Mouse (Mus musculus) liver, embryonic 15.5 days (tissue): ENCODE measurements around the gene Magi3. TPM values are rescaled to one million over a fixed set of nuclear protein-coding genes. Genes with fewer than 3 reads are reported as not detected.
A peak's percentile ranks its signal among the peaks of the same experiment; 100 is the strongest.

ENCODE experiments used
- ATAC-seq: fragments of 200-750 bp; cut with Nextera tagmentation; 2 replicates; pipeline ENCODE4 v1.8.0; 2017; ENCODE audit warnings: moderate number of reproducible peaks, mild to moderate bottlenecking, moderate library complexity; ENCODE audit not compliant: insufficient read depth
- H3K27ac ChIP-seq: fragments of 300-500 bp; sonication (generic); replicated peaks from 2 replicates; pipeline ENCODE4 v1.5.1; 2015; ENCODE audit warnings: mild to moderate bottlenecking, inconsistent platforms
- H3K27me3 ChIP-seq: fragments of 300-500 bp; sonication (generic); 2 replicates; pipeline ENCODE4 v1.6.1; 2015; ENCODE audit warnings: mild to moderate bottlenecking, inconsistent platforms
- H3K36me3 ChIP-seq: fragments of 300-500 bp; sonication (generic); replicated peaks from 2 replicates; pipeline ENCODE4 v1.6.1; 2015; ENCODE audit warnings: moderate library complexity, mild to moderate bottlenecking, inconsistent platforms
- H3K4me1 ChIP-seq: fragments of 300-500 bp; sonication (generic); replicated peaks from 2 replicates; pipeline ENCODE4 v1.6.1; 2015; ENCODE audit warnings: inconsistent platforms
- H3K4me2 ChIP-seq: fragments of 300-500 bp; sonication (generic); 2 replicates; pipeline ENCODE4 v1.6.1; 2015; ENCODE audit warnings: moderate library complexity, mild to moderate bottlenecking, inconsistent platforms
- H3K4me3 ChIP-seq: fragments of 300-500 bp; sonication (generic); replicated peaks from 2 replicates; pipeline ENCODE4 v1.5.1; 2015; ENCODE audit warnings: mild to moderate bottlenecking, inconsistent platforms
- H3K9ac ChIP-seq: fragments of 300-500 bp; sonication (generic); 2 replicates; pipeline ENCODE4 v1.6.1; 2015; ENCODE audit warnings: moderate library complexity, mild to moderate bottlenecking, inconsistent platforms
- H3K9me3 ChIP-seq: fragments of 300-500 bp; sonication (generic); replicated peaks from 2 replicates; pipeline ENCODE4 v1.6.1; 2016; ENCODE audit warnings: inconsistent platforms
- WGBS: fragments of 180-500 bp; shearing (Covaris S2); methylation state at CpG from one replicate; pipeline ENCODE4 v1.1.7; 2015; ENCODE audit warnings: mixed read lengths; ENCODE audit not compliant: insufficient replicate concordance; 5-methylcytosine and 5-hydroxymethylcytosine counted together
- polyA plus RNA-seq: library from polyadenylated mRNA; unstranded; fragments of >200 nt; fragmentation: Nextera tagmentation; extraction: Ambion mirVana; gene quantifications from 2 replicates; pipeline ENCODE4 v1.2.1, GENCODE M21; 2015

Magi3 gene
- polyA plus RNA-seq, 1 experiment from 2014 or later = 1.2 TPM

DNA sequence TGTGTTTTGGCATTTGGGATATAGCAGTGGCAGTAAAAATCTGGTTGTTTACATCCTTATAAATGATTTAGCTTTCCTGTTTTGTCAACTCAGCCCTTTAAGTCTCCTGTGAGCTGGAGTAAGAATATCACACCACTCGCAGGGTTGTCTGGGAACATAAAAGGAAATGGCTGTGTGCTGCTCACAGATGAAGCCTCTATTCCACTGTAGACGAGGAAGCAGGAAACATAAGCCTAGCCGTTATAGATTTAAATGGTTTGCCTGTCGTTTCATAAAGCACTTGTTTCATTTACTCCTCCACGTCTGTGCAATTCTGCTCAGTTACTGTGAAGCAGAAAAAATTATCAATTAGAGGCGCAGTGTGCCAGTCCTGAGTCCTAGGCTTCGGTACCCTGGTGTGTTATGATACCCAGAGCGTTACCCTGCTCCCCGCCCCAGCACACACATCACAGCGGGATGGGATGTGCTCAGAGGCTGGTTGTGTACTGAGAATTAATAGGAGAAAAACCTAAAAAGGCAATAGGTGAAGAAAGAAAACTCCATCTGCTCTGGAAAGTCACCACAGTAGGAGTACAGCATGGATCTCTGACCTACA, 17.8 kb upstream of the Magi3 start:
- Histone ChIP-seq H3K9ac (no peak overlapping the region), H3K4me3 (no peak overlapping the region), H3K27me3 (no peaks in the 10 kb centered on the region), H3K27ac (no peak overlapping the region), H3K4me1 (no peaks in the 10 kb centered on the region), H3K4me2 (no peak overlapping the region), H3K9me3 (no peaks in the 10 kb centered on the region), H3K36me3 (no peaks in the 10 kb centered on the region)
- ATAC-seq = no peak
- WGBS = 51% methylated on average over 10 of the region's 10 CpGs

DNA sequence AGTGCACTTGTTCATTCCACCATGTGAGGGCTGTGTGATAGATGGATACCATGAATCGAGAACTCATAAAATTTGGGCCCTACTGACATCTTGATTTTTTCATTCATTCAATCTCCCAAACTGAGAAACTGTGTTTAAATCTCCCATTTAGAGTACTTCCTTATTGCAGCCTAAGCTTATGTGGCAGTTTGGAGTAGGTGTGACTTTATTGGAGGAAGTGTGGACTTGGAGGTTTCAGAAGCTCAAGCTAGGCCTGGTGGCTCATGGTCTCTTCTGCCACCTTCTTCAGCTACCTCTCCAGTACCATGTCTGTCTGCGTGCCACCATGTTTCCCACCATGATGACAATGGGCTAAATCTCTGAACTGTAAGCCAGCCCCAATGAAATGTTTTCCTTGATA, 15.9 kb upstream of the Magi3 start:
- no peaks in the 10 kb centered on the region for H3K27me3 ChIP-seq
- no peak overlapping the region for H3K4me2 ChIP-seq
- no peak overlapping the region for H3K4me3 ChIP-seq
- H3K9ac ChIP-seq = no peak overlapping the region
- WGBS = 54% methylated on average over 2 of the region's 2 CpGs
- no peaks in the 10 kb centered on the region for H3K4me1 ChIP-seq
- ATAC-seq = no peak
- H3K36me3 ChIP-seq = no peaks in the 10 kb centered on the region
- H3K27ac ChIP-seq = no peak overlapping the region
- H3K9me3 ChIP-seq = no peaks in the 10 kb centered on the region

DNA sequence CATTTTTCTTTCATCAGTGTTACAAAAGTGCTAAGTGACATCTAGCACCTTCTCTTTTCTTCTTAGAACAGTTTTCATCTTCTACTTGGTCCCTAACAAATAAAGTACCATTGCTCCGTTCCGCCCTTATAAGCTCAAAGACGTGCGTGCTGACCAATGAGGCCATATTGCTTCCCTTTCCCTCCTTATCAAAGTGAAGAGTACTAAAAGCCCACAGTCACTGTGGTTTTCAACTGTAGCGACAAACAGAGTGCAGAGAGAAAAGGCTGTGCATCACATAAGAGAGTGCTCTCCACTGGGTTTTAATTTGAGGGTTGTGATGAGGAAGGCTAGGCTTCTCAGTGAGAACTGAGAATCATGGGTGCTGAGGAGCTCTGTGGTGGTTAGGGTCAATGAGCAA, 14.9 kb upstream of the Magi3 start:
- Histone ChIP-seq H3K9ac (no peak overlapping the region), H3K27ac (no peak overlapping the region), H3K9me3 (no peaks in the 10 kb centered on the region), H3K4me2 (no peak overlapping the region), H3K4me3 (no peak overlapping the region), H3K36me3 (no peaks in the 10 kb centered on the region), H3K4me1 (no peaks in the 10 kb centered on the region), H3K27me3 (no peaks in the 10 kb centered on the region)
- 28% methylated on average over 5 of the region's 5 CpGs for WGBS
- ATAC-seq = no peak

DNA sequence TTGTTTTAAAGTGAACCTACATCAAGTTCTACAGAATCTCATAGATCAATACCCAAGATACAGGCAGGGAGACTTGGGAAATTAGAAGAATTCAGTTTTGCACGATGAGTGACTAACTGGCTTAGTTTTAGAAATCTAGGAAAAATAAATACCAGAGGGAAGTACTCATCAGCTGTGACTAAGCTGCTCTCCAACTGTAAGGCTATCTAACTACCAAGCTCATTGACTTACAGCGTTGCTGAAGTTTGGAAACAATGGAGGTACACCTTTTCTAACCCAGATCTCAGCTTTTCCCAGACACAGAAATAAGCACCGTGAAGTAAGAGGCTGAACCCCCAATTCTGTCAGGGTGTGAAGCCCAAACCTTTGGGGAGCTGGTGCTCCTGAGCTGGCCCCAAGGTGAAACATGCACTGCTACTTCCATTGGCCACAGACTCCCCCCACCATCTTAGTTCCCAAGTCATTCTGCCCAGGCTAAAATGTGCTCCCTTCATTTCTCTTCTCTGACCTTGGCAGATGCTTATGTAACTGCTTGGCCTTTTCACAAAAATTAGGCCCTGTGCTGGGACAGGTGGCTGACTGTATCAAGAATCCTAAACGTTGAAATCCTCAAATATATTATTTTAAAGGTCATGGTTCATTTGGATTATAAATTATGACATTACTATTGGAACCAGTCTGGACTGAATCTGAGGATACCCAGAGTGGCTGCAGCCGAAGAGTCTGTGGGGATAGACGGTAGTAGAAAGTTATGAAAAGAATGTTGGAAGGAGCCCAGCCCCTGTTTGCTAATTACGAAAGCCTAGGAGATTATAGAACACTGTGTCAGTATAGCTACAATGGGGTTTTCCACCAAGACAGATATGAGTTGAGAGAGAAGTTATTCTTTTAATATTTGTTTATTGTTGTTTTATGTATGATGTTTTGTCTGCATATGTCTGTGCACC, 13.5 kb upstream of the Magi3 start:
- Histone ChIP-seq H3K4me2 (no peak overlapping the region), H3K36me3 (no peaks in the 10 kb centered on the region), H3K9ac (no peak overlapping the region), H3K27me3 (no peaks in the 10 kb centered on the region), H3K9me3 (no peaks in the 10 kb centered on the region), H3K27ac (no peak overlapping the region), H3K4me1 (no peaks in the 10 kb centered on the region), H3K4me3 (no peak overlapping the region)
- no peak for ATAC-seq
- WGBS = 61% methylated on average over 7 of the region's 7 CpGs

DNA sequence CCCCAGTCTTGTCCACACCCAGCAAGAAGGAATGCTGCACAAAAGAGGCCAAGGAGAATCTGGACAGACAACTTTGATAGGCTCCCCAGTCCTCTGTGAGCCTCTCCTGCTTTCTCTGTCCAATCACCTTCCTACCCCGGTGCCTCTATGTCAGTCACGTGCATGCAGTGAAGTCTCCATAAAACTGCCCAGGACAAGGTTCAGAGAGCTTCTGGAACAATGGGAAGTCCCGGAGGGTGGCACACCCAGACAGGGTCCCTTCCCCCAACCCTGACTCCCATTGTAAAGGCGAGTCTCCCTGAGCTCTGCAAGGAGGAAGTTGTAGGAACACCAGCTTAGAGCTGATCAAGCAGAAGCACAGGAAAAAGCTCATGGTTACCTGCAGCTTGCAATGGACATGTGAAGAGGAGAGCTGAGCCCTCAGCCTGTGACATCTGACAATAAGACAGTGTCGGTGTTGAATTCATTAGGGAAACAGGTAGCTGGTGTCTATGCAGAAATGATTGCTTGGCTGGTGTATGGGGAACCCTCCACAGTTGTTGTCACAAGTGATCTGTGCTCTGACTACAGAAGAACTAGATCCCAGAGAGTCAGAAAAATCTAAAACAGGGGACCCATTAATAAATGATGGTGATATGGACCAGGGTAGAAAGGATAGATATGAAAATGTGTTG, 7.4 kb upstream of the Magi3 start:
- Histone ChIP-seq H3K27ac (no peak overlapping the region), H3K9me3 (no peaks in the 10 kb centered on the region), H3K4me2 (no peak overlapping the region), H3K27me3 (no peaks in the 10 kb centered on the region; the same call in 1 of the 2 replicates), H3K9ac (no peak overlapping the region), H3K4me1 (no peaks in the 10 kb centered on the region), H3K4me3 (no peak overlapping the region), H3K36me3 (no peaks in the 10 kb centered on the region)
- WGBS = 14% methylated on average over 5 of the region's 5 CpGs
- no peak for ATAC-seq

DNA sequence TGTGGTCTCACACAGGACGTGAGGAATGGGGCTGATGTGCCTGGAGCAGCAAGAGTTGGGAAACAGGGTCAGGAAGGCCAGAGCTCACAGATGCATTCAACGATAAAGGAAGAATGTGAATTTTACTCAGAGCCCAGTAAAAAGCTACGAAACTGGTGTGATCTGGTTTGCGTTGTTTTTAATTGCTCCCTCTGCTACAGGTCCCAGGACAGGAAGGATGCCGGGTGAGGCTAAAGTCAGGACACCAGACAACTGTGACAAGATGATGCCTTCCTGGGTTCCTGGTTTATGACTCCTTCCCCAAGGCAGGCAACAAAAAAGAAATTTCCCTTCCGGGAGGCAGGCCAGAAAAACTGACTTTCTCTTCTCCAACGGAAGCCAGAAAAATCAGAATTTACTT, 6.6 kb upstream of the Magi3 start:
- WGBS = 33% methylated on average over 7 of the region's 7 CpGs
- Histone ChIP-seq H3K4me1 (peaks cover under 1% of the 10 kb centered on the region; the same call in 1 of the 2 replicates), H3K9me3 (no peaks in the 10 kb centered on the region), H3K36me3 (no peaks in the 10 kb centered on the region), H3K27me3 (no peaks in the 10 kb centered on the region; the same call in 1 of the 2 replicates), H3K4me3 (no peak overlapping the region), H3K9ac (no peak overlapping the region), H3K27ac (no peak overlapping the region), H3K4me2 (no peak overlapping the region)
- ATAC-seq = no peak

DNA sequence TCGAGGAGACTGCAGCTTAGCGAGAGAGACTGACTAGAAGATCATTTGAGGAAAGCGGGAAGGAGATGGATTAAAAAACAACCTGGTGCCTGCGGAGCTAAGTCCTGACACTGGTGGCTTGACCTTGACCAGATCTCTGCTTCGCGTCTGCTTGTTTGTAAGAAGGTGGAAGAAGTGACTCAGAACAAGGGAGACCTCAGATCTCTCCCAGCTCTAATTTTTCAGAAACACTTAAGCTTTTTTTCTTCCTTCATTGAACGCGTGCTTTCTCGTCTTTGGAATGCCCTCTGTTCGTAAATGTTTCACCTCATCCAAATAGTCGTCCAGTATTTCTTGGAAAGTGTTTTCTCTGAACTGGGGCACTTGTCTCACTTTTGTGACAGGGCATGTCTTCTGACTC, 982 bp upstream of the Magi3 start:
- no peaks in the 10 kb centered on the region for H3K36me3 ChIP-seq

DNA sequence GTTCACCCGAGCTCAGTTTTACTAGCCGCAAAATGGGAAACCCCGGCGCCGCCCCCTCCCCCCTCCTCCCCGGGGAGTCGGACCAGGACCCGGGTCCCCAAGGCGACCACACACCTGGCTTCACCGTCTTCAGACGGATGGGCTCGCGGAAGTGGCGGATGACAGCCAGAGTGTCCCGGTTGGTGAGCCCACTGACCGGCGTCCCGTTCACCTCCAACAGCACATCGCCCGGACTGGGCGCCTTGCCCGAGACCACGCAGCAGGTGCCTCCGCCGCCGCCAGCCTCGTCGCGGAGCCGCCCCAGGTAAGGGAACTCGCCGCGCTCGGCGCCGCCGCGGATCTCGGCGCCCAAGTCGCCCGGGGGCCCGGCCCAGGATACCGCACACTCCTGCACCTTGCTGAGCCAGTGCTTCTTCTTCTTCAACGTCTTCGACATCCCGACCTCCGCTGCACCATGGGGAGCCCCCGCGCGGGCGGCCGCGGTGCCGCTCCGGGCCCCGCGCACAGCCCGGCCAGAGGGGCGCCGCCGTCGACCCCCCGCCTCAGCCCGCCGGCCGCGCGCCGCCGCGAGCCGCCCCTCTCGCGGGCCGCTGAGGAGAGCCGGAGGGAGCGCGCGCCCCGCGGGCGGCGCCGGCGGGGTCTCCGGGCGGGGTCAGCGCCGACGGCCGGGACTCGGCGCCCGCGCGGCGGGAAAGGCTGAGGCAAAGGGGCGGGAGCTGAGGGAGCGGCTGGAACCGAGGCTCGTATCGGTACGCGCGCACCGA, 461 bp downstream of the Magi3 start:
- Histone ChIP-seq H3K4me2 (peak overlapping the region; percentile 90), H3K4me3 (peak overlapping the region; percentile 69), H3K27ac (peak overlapping the region; percentile 81), H3K27me3 (peaks cover 24% of the 10 kb centered on the region), H3K4me1 (peaks cover 29% of the 10 kb centered on the region), H3K9me3 (no peaks in the 10 kb centered on the region), H3K9ac (peak overlapping the region; percentile 70), H3K36me3 (no peaks in the 10 kb centered on the region)
- peak; percentile 1 for ATAC-seq
- under 1% methylated on average over 104 of the region's 107 CpGs for WGBS

More for the DNA sequence above, 982 bp upstream of the Magi3 start:
- H3K4me1 ChIP-seq = peaks cover 29% of the 10 kb centered on the region
- H3K27ac ChIP-seq = peak overlapping the region; percentile 51; the same call in 1 of the 2 replicates
- WGBS = 4% methylated on average over 11 of the region's 11 CpGs
- peak overlapping the region; percentile 90 for H3K4me2 ChIP-seq
- ATAC-seq = no peak
- peaks cover 24% of the 10 kb centered on the region for H3K27me3 ChIP-seq
- no peaks in the 10 kb centered on the region for H3K9me3 ChIP-seq
- H3K9ac ChIP-seq = peak overlapping the region; percentile 26
- peak overlapping the region; percentile 69 for H3K4me3 ChIP-seq

DNA sequence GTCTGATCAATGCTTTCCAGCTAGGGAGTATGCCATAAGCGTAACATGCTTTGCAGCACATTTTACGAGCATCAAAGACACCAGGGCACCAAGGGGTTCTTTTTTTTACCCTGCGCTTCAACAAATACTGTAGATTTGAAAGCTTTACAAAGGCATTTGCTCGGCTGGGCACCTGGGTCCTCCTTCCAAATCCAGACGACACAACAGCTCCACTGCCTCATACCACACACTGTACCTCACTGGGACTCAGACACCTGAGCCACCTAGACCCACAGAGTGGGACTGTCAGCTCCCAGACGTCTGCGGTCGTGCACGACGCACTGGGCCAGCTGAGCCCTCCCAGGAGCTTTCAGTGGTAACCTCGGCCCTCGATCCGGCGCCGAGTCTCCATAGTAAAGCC, 1.2 kb downstream of the Magi3 start:
- Histone ChIP-seq H3K36me3 (no peaks in the 10 kb centered on the region), H3K27ac (no peak overlapping the region), H3K4me1 (peaks cover 29% of the 10 kb centered on the region), H3K9ac (peak overlapping the region; percentile 70), H3K9me3 (no peaks in the 10 kb centered on the region), H3K4me3 (peak overlapping the region; percentile 69), H3K27me3 (peaks cover 24% of the 10 kb centered on the region), H3K4me2 (peak overlapping the region; percentile 90)
- ATAC-seq = no peak
- WGBS = 1% methylated on average over 15 of the region's 15 CpGs

DNA sequence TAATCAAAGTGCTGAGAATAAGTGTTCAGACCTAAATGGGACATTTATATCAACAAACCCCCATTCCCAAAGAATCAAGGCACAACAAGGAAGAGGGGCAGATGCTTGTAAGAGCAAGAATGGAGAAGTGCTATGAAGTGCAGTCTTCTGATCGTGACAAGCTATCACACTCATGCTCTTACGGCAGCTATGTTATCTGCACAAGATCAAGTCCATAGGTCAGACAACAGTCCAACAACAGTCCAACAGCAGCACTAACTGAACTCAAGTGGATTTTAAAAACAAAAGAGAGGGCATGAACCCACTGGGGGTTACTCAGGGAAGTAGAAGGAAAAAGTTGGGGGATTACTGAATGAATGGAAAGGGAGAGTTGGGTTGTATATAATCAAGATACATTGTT, 30.4 kb downstream of the Magi3 start:
- Histone ChIP-seq H3K4me2 (no peak overlapping the region), H3K27me3 (no peaks in the 10 kb centered on the region), H3K4me3 (no peak overlapping the region), H3K36me3 (no peaks in the 10 kb centered on the region), H3K9ac (no peak overlapping the region), H3K9me3 (no peaks in the 10 kb centered on the region), H3K4me1 (no peaks in the 10 kb centered on the region), H3K27ac (no peak overlapping the region)
- 51% methylated on average over 2 of the region's 2 CpGs for WGBS
- peak; percentile 57 for ATAC-seq
